Mouse (Mus musculus): ENCODE measurements around the gene Hoxb4. TPM values are rescaled to one million over a fixed set of nuclear protein-coding genes. Genes with fewer than 3 reads are reported as not detected.

Hoxb4 gene
- total RNA-seq (2021) = under 1 TPM; 0.16 to 0.31 TPM
- long read RNA-seq, experiment 1 = 0 reads
- long read RNA-seq, experiment 2 = 0 reads

GRCm38 (mm10) chr11:96317608-96318367 lies at the start of gene Hoxb4:
Hoxb4 (plus strand) TSS chr11:96318267.
- no peak for DNase-seq (ENCODE audit: low spot score)

DNA sequence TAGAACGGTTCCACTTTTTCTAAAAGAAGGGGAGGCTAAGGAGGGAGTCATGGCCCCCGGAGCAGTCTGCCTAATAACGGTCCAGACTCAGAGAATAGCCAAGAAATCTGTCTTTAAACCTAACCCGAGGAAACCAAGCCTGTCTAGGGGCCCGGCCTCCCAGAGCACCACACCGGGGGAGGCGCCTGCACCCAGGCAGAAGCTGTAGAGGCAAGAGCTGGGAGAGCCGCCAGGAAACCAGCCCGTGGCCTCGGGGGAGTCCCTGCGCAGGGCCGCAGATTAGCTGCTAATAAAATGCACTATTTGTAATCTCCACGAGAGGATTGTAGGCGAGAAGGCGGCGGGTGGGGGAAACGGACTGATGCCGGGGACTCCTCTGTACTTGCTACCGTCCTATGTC lies 48.2 kb upstream of the Hoxb4 start:
- DNase-seq (ENCODE audit: low spot score) = no peak

DNA sequence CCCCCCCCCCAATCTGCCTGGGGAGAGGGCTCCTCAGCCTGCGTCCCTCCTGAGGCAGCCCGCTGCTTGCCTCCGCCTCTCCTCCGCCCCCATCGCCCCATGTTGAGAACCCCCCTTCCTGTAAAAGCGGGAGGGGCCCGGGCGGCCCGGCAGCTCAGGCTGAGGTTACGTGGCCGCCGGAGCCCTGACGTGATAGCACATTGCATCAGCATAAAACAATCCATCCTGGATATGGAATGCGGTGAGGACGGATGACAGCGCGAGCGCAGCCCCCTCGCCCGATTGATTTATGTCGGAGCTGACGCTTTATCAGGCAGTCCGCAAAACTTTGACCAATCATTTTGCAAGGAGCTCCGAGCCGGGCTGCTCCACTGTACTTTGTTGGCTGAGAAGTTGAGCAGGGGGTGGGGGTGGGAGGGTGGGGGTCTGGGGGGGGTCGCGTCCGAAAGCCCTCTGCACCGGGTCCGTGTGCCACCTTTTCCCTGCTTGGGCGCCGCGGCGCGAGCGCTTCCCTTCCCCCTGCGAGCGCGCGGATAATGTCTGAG lies 47.0 kb upstream of the Hoxb4 start, which contains the start of gene Hoxb9:
Hoxb9 (plus strand) TSS at position 462 of the 545 bp plus-strand sequence.
- DNase-seq (ENCODE audit: low spot score) = no peak

GRCm38 (mm10) chr11:96271541-96272011 lies 46.5 kb upstream of the Hoxb4 start:
- DNase-seq (ENCODE audit: low spot score) = no peak

GRCm38 (mm10) chr11:96272024-96272921 lies 45.8 kb upstream of the Hoxb4 start:
- no peak for DNase-seq (ENCODE audit: low spot score)

GRCm38 (mm10) chr11:96274428-96274827 lies 43.6 kb upstream of the Hoxb4 start:
- DNase-seq (ENCODE audit: low spot score) = no peak

DNA sequence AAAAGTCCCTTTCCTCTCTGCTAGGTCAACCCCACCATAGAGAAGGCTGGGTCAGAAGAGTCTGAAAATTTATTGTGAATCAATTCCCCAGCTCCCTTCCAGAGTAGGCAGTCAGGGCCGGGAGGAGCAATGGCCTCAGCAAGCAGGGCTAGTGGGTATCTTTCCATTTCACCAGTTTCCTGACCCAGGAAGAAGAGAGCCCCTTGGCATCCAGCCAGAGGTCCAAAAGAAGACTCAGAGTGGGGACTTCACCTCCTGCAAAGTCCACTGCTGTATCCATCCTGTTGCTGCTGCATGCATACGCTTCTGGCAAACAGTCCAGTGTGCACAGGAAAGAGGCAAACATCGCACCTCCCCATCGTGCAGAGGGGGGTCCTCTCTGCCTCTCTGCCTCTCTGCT lies 42.2 kb upstream of the Hoxb4 start:
- DNase-seq (ENCODE audit: low spot score) = no peak

- DNase-seq (ENCODE audit: low spot score) = no peak
Measured at GRCm38 (mm10) chr11:96277151-96278044, 40.7 kb upstream of the Hoxb4 start.

GRCm38 (mm10) chr11:96278324-96278723 lies 39.7 kb upstream of the Hoxb4 start:
- no peak for DNase-seq (ENCODE audit: low spot score)

DNA sequence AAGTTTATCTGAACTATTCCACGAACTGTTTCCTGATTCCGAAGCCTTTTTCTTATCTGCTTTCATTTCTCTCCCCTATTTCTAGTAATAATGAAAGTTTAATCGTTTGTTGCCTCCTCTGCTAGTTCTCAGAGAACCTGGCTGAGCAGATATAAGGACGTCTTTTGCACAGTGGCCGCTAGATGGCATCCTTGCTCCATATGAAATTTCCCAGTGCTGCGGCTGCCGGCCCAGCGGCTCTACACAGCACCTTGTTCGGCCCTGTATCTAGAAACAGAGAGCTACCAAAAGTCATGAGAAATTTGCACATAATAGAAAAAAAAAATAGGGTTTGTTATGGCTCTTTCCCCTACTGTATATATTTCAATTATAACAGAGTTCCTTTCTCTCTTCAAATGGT lies 39.3 kb upstream of the Hoxb4 start:
- peak; percentile 83 for DNase-seq (ENCODE audit: low spot score)

DNA sequence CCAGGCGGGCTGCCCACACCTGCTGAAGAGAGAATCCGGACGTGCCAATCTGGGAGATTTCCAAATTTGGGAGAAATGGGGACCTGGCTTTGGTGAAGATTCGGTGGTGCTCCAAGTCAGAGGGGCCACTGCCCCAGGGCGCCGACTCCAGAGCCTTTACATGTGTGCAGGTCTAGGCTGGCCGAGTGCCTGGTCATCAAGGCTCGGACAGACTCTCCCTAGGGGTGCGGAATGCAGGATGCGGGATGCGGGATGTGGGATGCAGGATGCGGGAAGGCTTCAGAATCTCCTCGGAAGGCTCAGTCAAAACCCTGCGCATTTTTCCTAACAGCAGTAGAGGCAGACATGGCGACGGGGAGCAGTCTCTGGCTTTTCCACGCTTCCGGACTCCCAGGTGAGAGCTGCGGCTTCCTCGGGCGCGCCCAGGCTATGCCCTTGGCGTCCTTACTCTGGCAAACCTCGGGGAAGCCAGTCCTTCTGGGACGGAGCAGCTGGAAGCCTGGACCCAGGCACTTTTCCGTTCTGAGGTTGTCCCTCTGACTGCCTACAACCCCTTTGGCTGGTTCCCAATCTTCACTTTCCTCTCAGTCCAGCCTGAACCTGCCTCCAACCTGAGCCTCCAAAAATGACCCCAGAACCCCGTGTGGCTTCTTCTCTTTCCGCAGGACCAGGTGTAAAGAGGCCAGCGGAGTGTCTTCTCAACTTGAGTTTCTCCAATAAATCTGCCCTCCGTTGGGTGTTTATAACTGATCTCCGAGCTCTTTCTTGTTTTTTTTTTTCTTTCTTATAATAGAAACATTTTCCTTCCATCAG lies 38.4 kb upstream of the Hoxb4 start:
- DNase-seq (ENCODE audit: low spot score) = no peak

DNA sequence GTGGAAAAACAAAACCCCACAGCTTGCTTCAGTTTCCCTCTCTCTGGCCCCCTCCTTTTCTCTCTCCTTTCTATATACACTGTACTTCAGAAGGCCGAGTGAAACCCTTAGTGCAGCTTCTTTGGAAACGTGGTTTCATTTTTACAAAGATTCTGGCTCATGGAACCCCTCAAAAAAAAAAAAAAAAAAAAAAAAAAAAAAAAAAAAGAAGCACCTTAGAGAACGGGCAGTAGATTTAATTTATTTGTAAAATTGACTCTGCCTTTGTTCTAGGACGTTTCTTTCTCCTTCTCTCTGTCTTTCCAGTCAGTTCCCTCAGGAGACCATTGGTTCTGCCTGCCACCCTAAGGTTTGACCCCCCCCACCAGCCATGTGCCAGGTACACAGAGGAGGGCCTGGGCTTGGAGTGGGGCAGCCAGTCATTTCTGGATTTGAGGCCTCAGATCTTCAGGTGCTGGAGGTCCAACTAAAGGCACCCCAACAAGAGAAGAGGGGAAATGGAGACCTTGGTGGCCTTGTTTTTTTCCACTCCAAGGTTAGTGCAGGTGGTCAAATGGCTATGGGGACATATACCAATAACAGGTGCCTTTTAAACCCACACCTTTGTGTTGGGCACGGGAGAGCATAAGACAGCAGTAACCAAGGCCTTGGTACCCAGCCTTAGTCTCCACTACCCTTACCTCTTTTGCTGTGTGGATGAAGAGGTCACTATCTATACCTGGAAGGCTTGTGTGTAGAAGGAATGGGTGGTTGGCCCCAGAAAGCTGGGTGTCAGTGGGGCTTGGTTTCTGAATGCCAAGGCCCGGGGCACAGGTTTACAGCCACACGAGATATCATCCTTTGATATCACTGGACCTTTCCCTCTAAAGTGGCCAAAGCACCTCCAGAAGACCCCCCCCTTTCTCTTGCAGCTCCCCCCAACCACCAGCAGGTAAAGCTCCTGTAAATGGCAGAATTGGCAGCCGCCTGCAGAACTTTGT lies 37.4 kb upstream of the Hoxb4 start:
- no peak for DNase-seq (ENCODE audit: low spot score)

DNA sequence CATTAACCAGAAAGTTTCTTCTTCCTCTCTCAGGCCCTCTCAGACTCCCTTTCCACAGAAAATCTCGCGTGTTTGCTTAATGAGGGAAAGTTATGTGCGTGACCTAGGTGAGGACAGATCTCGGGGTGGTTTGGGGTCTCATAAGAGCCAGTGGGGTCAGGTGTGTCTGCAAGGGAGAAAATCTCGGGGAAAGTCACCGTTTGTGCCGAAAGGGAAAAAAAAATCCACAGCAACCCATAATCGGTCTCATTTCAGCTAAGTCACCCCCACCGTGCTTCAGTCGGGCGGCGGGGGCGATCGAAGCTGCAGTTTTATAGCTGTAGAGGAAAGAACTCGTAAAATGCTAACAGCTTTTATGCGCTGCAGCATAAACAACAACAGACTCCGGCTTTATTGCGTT lies 36.7 kb upstream of the Hoxb4 start:
- DNase-seq (ENCODE audit: low spot score) = no peak

GRCm38 (mm10) chr11:96281855-96282570 lies 36.1 kb upstream of the Hoxb4 start, which contains the start of gene Hoxb8:
Hoxb8 (plus strand) TSS chr11:96281905.
- no peak for DNase-seq (ENCODE audit: low spot score)

- no peak for DNase-seq (ENCODE audit: low spot score)
Measured at GRCm38 (mm10) chr11:96282795-96283430, 35.2 kb upstream of the Hoxb4 start.

DNA sequence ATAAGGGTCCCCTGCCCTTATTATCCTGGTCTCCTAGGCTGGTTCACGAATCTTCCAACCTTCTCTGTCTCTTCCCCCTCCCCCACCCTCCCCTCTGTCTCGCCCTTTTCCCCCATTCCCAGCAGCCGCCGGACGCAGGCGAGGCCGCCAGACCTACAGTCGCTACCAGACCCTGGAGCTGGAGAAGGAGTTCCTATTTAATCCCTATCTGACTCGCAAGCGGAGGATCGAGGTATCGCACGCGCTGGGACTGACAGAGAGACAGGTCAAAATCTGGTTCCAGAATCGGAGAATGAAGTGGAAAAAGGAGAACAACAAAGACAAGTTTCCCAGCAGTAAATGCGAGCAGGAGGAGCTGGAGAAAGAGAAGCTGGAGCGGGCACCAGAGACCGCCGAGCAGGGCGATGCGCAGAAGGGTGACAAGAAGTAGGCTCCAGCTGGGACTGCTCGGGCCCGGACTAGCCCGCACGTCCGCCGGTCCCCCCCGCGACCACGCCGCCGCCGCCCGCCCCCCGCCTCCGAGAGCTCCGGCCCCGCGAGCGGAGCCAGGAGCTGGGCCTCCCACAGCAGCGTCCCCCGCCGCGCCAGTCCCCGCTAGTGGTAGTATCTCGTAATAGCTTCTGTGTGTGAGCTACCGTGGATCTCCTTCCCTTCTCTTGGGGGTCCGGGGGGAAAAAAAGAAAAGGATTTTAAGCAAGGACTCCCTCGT lies 33.9 kb upstream of the Hoxb4 start:
- DNase-seq (ENCODE audit: low spot score) = no peak
